Mouse (Mus musculus) cerebral cortex, adult 2 months (tissue): ENCODE data around the gene Map7d2.

Experiments
- WGBS: fragments of 180-500 bp; shearing (Covaris S2); methylation state at CpG from one replicate; pipeline ENCODE4 v1.1.7; 2018; 5-methylcytosine and 5-hydroxymethylcytosine counted together

The Map7d2 gene

GRCm38 (mm10) chrX:159414130-159414828, at the start of gene Map7d2:
Gene Map7d2 (plus strand): TSS chrX:159414572.
- WGBS = 8% methylated on average over 24 of the region's 83 CpGs

GRCm38 (mm10) chrX:159371831-159372752, 42.3 kb upstream of the Map7d2 start, which contains the start of gene Eif1ax:
Gene Eif1ax (plus strand): TSS chrX:159372178.
- 5% methylated on average over 57 of the region's 76 CpGs for WGBS

- 3% methylated on average over 9 of the region's 9 CpGs for WGBS
Measured at GRCm38 (mm10) chrX:159372753-159373144, 41.6 kb upstream of the Map7d2 start.

- WGBS = 40% methylated on average over 9 of the region's 9 CpGs
Measured at GRCm38 (mm10) chrX:159387105-159387504, 27.3 kb upstream of the Map7d2 start.

- 85% methylated on average over 6 of the region's 6 CpGs for WGBS
Measured at GRCm38 (mm10) chrX:159390347-159390962, 23.9 kb upstream of the Map7d2 start.

- 69% methylated on average over 3 of the region's 3 CpGs for WGBS
Measured at GRCm38 (mm10) chrX:159391239-159391638, 23.1 kb upstream of the Map7d2 start.

GRCm38 (mm10) chrX:159409253-159409652, 5.1 kb upstream of the Map7d2 start:
- 13% methylated on average over 4 of the region's 4 CpGs for WGBS

- 3% methylated on average over 52 of the region's 65 CpGs for WGBS
Measured at GRCm38 (mm10) chrX:159414829-159415673, 679 bp downstream of the Map7d2 start.

- 85% methylated on average over 3 of the region's 3 CpGs for WGBS
Measured at GRCm38 (mm10) chrX:159430507-159430906, 16.1 kb downstream of the Map7d2 start.

- WGBS = 38% methylated on average over 3 of the region's 3 CpGs
Measured at GRCm38 (mm10) chrX:159442128-159442527, 27.8 kb downstream of the Map7d2 start.

- WGBS = 88% methylated on average over 1 of the region's 1 CpGs
Measured at GRCm38 (mm10) chrX:159447133-159447532, 32.8 kb downstream of the Map7d2 start.

- 29% methylated on average over 7 of the region's 7 CpGs for WGBS
Measured at GRCm38 (mm10) chrX:159459006-159459654, 44.8 kb downstream of the Map7d2 start.

- WGBS = 87% methylated on average over 1 of the region's 1 CpGs
Measured at GRCm38 (mm10) chrX:159474799-159475198, 60.4 kb downstream of the Map7d2 start.

- WGBS = 59% methylated on average over 4 of the region's 4 CpGs
Measured at GRCm38 (mm10) chrX:159478243-159478940, 64.0 kb downstream of the Map7d2 start.

GRCm38 (mm10) chrX:159484247-159484646, 69.9 kb downstream of the Map7d2 start:
- 70% methylated on average over 1 of the region's 1 CpGs for WGBS

GRCm38 (mm10) chrX:159503181-159503580, 88.8 kb downstream of the Map7d2 start:
- WGBS = 56% methylated on average over 2 of the region's 2 CpGs

GRCm38 (mm10) chrX:159508331-159509036, 94.1 kb downstream of the Map7d2 start:
- WGBS = 67% methylated on average over 19 of the region's 19 CpGs

- 62% methylated on average over 4 of the region's 4 CpGs for WGBS
Measured at GRCm38 (mm10) chrX:159509042-159509441, 94.7 kb downstream of the Map7d2 start.
